Mouse (Mus musculus): ENCODE measurements around the gene Tor1aip2.
A peak's percentile ranks its signal among the peaks of the same experiment; 100 is the strongest.
"Not testable (repeated sequence)": the region's sequence is repeated elsewhere in the genome, so short reads cannot be mapped to it uniquely, and the experiment has no call there.

The Tor1aip2 gene

DNA sequence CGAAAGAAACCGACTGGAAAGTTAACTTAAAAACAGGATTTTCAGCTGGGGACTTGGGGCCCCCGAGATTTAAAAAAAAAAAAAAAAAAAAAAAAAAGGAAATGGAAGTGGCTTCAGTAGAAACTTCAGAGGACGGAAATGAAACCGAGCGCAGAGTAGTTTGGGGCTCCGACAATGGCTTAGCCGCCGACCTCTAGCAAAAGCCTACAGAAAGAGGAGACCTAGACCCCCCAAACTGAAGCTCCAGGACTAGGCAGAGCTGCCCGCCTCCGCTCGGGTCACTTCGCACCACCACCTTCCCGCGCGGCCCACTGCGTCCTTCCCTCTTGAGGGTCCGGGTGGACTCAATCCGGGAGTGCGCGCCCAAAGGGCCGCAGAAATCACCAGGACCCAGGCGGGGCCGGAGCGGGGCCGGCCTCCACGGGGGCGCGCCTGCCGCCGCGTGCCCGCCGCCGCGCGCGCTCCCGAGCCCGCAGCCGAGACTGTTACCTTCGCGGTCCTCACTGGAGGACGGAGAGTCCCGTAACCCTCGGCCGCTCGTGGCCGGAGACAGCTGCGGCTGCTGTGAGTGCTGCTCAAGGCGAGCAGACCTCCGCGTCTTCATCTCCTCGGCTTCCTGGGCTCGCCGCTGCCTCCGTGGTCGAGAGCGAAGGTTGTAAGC, at the start of gene Tor1aip2:
Tor1aip2 (plus strand) TSS at position 135 of the 661 bp plus-strand sequence.
- DNase-seq = no peak

DNA sequence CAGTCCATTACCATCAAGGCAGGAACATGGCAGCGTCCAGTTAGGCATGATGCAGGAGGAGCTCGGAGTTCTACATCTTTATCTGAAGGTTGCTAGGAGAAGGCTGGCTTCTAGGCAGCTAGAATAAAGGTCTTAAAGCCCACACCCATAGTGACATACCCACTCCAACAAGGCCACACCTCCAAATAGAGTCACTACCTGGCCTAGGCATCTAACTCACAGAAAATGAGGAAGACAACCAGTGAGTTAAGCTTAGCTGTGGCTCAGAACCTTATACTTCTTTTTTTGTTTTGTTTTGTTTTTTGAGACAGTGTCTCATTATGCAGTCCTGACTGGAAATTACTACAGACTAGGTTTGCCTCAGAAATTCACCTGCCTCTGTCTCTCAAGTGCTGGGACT, 47.6 kb upstream of the Tor1aip2 start:
- DNase-seq = no peak

DNA sequence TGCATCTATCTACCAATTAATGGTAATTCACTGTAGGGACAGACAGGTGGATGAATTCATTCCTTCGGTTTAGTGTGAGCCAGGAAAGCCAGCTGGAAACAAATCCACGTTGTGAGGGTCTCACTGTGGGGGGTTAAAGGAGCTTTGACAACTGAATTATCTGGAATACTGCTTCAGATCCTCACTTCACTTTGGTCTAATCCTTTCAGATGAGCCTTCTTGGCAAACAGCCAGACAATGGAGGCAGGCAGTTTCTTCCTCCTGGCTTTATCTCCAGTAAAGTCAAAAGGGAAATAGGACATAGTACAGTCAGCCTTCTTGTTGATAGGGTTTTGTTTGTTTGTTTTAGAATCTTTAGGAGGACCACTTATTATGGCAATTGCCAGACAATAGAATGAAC, 45.8 kb upstream of the Tor1aip2 start:
- no peak for DNase-seq

DNA sequence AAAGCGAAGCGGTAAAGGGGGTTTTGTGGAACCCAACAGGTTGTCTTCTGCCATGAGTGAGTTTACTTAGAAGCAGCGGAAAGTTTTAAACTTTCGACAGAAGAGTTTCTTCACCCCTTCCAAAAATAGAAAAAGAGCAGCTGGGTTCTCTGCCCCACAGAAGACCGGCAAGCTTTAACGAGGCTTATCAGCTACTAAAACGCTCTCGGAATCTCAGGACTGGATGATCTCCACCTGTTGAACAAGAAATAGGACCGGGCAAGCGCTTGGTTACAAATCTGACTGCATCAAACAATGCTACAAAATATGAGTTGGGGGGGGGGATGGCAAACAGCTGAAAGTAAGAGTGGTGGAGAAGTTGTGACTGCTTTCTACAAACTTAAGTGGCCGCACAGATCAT, 44.8 kb upstream of the Tor1aip2 start:
- no peak for DNase-seq

DNA sequence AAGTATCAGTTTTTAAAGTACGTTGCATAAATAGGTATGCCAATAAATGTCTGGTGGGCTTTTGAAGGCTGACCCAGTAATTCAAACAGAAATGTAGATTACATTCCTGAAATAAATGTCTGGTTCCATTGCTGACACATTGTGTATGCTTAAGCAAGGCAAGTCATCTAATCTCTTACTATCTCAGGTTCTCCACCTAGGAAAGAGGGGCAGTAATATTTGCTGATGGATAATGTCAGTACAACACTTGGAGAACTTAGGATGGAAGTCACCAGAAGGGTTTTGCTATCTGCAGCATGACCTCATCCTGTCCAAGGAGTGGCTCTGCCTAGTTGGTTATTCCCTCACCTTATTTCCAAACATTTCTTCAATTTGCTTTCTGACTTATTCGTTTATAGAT, 40.7 kb upstream of the Tor1aip2 start:
- no peak for DNase-seq

DNA sequence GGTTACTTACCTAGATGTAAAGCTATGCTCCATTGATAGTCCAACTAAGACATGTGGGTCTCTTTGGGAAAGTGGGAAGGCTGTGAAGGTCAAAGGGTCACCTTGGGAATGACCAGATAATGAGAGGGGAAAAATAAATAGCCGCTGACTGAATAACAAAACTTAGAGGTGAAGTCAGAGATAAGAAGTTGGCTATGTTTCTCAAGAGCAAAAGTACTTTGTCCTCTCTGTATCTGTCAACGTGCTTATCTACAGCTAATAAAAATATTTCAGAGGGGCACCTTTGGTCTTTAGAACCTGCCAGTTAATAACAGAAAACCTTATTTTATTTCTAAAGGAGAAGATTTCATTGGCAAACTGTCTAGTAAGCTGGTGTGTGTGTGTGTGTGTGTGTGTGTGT, 39.6 kb upstream of the Tor1aip2 start:
- no peak for DNase-seq

DNA sequence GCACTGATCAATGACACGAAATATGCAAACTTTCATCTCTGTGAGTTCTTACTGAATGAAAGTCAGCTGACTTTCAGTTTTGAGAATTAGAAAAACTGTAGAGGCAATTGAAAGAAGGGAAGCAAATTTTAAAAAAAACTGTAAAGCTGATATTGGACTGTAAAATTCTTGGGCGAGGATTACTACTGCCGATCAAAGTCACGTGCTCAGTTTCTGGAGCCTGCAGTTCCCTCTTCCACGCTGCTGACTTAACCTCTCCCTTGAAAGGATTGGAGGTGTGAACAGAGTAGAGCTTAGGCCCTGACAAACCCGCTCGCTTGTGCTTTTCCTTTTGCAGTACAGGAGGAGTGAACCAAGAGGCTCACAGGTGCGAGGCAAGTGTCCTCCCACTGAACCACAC, 32.8 kb upstream of the Tor1aip2 start:
- DNase-seq = no peak

DNA sequence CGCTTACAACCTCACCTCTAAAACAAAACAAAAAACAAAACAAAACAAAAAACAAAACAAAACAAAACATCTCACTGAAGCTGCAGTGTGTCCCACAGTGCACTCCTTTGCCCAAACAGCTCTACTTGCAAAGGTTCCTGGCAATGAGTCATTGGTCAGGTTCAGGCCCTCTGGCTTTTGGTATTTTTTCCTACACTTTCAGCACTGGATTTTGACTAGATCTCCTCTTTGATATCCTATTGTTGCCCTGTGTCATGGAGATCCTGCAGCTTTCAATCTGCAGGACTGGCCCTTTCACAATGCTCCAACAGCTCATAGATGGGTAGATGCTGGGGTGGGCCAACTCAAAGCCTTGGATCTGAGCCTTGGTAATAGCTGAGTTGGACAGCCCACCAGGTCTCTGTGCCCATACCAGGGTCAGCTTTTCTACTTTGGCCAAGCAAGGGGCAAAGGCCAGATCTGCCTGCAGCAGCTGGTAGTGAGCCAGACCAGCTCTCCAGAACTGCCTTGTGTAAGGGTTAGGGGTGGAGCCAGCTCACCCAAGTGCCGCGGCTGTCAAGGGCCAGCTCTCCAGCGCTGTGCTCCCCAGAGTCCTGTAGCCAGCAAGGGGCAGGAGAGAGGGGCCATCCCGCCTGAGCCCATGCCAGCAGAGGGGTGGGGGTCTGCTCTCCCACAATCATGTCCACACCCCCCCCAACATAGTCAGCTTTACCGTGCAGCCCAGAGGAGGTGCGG, 31.8 kb upstream of the Tor1aip2 start:
- no peak for DNase-seq

DNA sequence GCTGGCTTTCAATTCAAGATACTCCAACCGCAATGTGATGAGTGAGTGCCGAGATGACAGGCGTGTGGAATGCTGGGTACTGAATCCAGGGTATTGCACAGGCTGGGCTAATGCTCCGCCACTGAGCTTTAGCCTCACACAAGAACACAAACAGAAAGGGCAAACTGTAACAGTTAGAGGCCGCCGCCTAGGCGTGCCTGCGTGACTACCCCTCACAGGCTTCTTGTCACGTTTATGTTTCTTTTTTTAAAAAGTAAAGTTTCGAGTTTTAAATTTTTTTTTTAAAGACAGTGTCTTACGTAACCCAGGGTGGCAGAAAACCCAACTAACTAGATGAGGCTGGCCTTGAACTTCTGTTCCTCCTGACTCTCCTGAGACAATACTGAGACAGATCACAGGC, 29.3 kb upstream of the Tor1aip2 start:
- DNase-seq = no peak

DNA sequence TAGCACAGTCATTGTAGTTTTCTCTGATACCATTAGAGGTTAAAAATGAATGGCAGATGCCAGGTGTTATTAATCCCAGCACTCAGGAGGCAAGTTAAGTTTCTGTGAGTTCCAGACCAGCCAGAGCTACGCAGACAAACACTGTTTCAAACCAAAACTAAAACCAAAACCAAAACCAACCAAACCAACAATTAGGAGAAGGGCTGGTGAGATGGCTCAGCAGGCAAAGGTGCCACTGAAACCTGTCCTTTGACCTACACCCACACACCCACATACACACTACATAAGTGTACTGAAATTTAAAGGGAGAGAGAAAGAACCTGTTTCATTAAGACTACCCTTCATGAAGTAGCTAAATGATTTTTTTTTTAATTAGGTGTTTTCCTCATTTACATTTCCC, 26.2 kb upstream of the Tor1aip2 start:
- no peak for DNase-seq

DNA sequence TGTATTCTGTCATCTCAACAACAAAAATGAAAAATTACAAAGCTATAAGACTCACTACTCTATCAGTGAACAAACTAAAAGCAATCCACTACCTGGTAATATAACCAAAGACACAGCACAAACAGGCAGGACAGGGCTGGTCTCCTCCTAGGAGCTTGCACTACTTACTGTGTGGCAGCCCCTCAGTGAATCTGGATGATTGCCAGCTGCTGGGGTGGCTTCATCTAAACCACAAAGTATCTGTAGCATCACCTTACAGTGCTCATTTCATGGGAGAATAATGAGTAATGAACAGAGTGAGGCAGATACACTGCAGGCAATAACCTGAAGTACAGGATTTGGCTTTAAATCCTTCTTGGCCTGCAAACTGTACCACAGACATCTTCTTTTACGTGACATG, 15.4 kb upstream of the Tor1aip2 start:
- DNase-seq = no peak

DNA sequence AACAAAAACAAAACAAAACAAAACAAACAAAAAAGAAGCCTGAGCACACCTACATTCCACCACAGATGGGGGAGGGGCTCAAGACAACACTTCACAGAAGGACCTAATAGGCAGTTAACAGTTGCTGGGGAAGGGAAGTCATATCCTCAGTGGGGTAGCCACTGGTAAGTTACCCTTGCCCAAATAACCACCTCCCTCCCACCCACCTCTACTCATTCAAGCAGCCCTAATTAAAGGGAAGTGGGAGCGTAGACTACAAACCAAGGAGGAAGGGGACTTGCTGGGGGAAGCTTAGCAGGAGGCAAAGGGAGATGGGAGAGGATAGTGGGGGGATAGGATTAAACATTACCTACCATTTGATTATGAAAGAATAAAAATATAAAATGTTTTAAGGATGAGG, 14.8 kb upstream of the Tor1aip2 start:
- DNase-seq = no peak

DNA sequence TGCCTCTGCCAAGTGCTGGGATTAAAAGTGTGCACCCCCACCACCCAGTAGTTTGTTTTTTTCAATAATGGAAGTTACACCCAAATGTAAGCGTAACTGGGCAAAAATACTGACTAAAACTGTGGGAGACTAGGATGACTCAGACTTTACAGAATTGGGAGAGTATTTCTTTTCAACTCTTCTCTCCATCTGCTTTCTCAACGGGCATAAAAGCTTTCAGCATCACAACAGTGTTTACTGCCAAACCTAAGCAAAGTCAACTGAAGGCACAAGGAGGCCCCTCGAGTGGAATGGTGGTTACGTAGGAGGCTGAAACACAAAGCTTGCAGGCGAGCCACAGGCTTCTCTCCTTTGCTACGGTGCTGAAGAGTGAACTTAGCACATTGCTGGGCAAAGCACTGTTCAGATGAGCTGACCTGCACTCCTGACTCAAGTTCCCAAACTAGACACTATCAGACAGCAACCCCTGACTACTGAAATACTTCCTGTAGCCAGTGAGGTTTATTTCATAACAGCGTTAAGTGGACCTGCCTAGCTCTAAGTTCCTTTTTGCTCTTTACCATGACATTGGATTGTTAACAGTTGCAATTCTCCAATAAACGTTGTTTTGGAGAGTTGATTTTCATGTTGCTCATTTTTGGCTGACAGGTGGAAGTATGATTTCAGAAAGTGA, 10.2 kb upstream of the Tor1aip2 start:
- peak; percentile 7 for DNase-seq

DNA sequence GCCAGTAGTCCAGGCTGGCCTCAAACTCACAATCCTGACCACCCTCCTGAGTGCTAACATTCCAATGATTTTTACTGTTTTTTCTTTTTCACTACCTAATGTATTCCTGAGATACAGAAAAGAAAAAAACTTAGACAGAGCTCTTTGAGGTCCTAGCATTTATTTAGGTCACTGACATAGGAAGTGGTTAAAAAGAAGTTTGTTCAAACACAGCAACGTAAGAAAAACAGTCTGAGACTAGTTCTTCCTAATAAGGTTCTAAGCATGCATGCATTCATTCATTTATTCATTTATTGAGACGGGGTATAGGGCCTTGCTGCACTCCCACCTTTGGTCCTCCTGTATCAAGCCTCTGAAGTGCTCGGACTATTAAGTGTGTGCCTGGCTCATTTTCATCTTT, 7.4 kb upstream of the Tor1aip2 start:
- DNase-seq = no peak

DNA sequence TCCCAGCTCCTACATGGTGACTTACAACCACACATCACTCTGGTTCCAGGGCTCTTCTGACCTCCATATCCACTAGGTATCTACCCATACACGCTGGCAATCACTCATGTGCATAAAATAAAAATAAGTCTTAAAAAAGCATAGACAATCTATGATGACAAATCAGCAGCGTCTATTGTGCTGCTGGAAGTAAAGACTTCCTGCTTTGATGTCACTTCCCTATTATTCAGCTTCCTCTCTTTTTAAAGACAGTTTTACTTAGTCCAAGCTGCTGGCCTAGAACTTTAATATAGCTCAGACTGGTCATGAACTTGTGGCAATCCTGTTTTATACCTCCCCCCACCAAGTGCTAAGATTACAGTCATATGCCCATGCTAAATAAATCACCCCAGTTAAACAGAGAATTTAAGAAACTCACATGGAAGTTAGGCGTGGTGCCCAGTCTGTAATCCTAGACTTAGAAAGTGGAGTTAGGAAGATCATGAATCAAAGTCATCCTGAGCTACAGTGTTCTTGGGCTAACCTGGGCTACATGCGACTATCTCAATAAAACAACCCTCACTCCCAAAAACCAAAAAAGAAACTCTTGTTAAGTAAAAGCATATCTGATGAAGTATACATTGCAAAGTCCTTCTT, 6.7 kb upstream of the Tor1aip2 start:
- no peak for DNase-seq

DNA sequence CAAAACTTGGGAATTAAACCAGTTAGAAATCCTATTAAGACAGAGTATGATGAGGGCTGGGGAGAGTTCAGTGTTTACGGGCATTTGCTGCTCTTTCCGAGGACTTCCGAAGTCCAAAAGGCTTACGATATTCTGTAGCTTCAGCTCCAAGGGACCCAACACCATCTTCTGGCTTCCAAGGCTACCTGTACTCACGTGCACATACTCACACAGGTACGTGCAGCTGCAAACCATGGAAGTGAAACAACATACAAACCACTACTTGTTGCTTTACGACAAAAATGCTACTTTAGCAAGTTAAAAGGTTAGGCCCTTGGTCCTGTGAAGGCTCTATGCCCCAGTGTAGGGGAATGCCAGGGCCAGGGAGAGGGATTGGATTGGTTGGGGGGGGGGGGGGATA, 1.3 kb upstream of the Tor1aip2 start:
- DNase-seq = no peak

DNA sequence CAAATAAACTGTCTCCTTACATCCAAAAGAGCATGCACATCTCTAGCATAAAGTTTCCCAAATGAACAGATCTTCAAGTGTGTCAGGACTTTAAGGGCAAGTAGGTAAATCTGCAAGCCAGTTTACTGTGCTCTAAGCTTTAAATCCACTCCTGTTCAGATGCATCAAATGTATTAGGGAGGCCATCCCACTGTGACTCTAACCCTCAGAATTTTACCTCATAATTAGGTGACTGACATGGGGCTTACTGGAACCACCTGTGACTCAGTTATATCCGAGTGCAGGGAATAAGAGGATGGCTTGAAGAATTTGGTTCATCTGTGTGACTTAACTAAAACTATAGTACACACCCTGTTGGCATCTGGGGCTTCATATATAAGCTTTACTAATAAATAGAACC, 542 bp upstream of the Tor1aip2 start:
- DNase-seq = no peak

DNA sequence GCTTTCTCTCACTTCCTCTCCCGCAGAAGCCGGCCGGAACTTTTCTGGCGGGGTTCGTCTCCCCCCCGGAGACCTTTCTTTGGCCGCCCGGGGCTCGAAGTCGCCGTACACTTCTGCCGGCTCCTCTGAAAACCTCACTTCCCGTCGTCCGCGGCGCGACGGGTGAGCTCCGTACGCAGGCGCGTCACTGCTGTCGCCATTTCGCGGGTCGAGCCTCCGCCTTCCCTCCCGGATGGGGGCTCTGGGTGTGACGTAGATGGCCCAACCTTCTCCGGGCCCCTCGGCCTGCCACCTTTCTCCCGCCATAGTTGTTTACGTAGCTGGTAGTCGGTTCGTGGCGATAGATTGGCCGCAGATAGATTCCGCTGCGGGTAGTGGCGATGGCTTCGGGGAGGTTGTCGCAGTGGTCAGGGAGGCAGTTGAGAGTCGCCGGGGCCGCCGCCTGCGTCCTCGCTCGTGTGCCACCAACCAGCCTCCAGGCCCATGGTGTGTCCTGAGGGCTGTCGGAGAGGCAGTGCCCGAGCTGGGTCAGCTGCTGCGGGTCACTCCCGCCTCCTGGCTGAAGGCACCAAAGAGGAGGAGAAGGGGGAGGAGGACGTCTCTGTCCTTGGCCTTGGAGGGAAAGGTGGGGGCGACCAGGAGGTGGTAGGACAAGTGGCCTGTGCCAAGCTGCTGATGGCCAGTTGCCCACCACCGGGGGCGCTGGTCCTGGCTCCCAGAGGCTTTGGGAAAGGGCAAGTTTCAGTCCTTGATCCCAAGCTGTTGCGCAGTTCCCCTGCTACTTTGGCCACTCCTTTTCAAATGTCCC, 931 bp downstream of the Tor1aip2 start, which contains the start of gene Tor1aip1:
Tor1aip1 (minus strand) TSS at position 551 of the 808 bp plus-strand sequence.
- peak; percentile 99 for DNase-seq

DNA sequence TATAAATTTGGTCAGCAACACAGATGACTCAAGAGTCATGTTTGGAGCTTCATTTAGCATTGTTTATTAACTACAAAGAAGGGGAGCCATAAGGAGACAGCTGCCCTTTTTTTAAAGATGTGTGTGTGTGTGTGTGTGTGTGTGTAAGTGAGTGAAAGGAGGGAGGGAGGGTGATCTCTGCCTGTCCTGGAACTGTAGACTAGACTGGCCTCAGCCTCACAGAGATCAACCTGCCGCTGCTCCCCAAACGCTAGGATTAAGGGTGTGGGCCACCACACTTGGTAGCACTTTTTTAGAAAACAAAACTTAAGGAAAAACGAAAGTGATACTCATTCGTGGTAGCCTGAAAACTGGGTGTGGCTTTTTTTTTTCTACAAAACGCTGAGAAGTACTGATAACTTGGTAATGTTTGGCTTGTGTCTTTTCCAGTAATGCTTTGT, 2.0 kb downstream of the Tor1aip2 start:
- DNase-seq = no peak

DNA sequence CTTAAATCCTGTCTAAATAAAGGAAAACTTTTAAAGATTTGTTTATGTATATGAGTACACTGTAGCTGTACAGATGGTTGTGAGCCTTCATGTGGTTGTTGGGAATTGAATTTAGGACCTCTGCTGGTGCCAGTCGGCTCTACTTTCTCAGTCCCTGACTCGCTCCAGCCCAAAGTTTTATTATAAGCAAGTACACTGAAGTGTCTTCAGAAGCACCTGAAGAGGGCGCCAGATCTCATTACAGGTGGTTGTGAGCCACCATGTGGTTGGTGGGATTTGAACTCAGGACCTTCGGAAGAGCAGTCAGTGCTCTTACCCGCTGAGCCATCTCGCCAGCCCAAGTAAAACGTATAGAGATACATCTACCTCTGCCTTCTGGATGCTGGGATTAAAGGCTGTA, 4.8 kb downstream of the Tor1aip2 start:
- DNase-seq = not testable (repeated sequence)

DNA sequence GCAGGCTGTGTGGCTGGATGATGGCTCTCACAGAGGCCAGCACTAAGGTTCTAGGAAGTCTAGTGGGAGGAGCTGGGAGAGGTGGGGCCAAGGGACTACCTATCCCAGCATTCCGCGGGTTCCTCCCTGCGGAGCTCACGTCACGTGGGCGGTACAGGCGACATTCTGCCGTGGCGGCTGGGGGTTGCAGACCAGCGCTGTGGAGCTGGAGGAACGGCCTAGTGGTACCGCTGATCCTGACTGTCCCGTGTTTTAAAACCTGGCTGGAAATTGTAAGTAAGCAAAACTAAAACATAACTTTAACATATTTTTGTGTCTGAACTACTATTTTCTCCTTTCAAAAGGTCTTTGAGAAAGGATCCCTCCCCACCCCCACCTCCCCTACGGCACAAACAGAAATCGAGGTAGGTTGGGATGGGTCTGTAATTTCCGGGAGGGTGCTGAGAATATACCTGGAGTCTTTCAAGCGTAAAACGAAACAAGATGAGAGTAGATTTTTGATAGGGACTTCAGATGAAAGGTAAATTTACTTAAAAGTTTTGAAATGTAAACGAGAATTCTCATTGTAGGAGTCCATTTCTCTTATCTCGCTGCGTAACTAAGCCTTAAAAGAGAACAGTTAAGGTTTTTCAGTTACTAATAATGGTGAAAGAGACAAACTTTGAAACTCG, 5.7 kb downstream of the Tor1aip2 start:
- DNase-seq = peak; percentile 89
